Mouse (Mus musculus): Measurements from ENCODE around the gene Gm20715. TPM values are rescaled to one million over a fixed set of nuclear protein-coding genes. Genes with fewer than 3 reads are reported as not detected.
A peak's percentile ranks its signal among the peaks of the same experiment; 100 is the strongest.

Gene Gm20715
- total and polyA plus RNA-seq, 2 experiments = not detected

GRCm38 (mm10) chr7:6430342-6430741, 20.3 kb downstream of the Gm20715 start:
- peaks cover 2% of the 10 kb centered on the region; the same call in 1 of the 2 replicates for H3K27me3 ChIP-seq (ENCODE audit: control insufficient read depth, insufficient read depth, low read length)
- peak; percentile 86 for TF ChIP-seq CTCF (IDR thresholded peaks at IDR 0.05; ENCODE audit: low read depth, low read length)
- TF ChIP-seq POLR2A (IDR thresholded peaks at IDR 0.05; ENCODE audit: extremely low read depth, insufficient read depth, low read length) = no peak
- H3K79me2 ChIP-seq (ENCODE audit: control insufficient read depth, insufficient read depth, low read length) = no peaks in the 10 kb centered on the region
- no peak overlapping the region for H3K4me3 ChIP-seq (ENCODE audit: insufficient read depth, low read depth, low read length)
- H3K4me1 ChIP-seq (ENCODE audit: control insufficient read depth, insufficient read depth, low read length) = no peaks in the 10 kb centered on the region
- no peaks in the 10 kb centered on the region for H3K36me3 ChIP-seq (ENCODE audit: control insufficient read depth, insufficient read depth, low read length)
- WGBS = 29% methylated on average over 2 of the region's 2 CpGs
- no peak overlapping the region for H3K27ac ChIP-seq (replicated peaks; ENCODE audit: insufficient read depth, low read depth, low read length)
- peak; percentile 19 for DNase-seq (ENCODE audit: extremely low read depth, low read depth, low spot score)
- no peak overlapping the region for H3K9ac ChIP-seq (ENCODE audit: low read depth, low read length)

- TF ChIP-seq POLR2A (IDR thresholded peaks at IDR 0.05; ENCODE audit: extremely low read depth, insufficient read depth, low read length) (no peak), CTCF (IDR thresholded peaks at IDR 0.05; ENCODE audit: low read depth, low read length) (no peak)
- no peaks in the 10 kb centered on the region for H3K4me1 ChIP-seq (ENCODE audit: control insufficient read depth, insufficient read depth, low read length)
- no peak within 1 kb of the TSS for H3K27ac ChIP-seq (replicated peaks; ENCODE audit: insufficient read depth, low read depth, low read length)
- H3K4me3 ChIP-seq (ENCODE audit: insufficient read depth, low read depth, low read length) = no peak within 1 kb of the TSS
- no peak within 1 kb of the TSS for H3K9ac ChIP-seq (ENCODE audit: low read depth, low read length)
- no peaks in the 10 kb centered on the region for H3K27me3 ChIP-seq (ENCODE audit: control insufficient read depth, insufficient read depth, low read length)
- no peaks in the 10 kb centered on the region for H3K79me2 ChIP-seq (ENCODE audit: control insufficient read depth, insufficient read depth, low read length)
- no peaks in the 10 kb centered on the region for H3K36me3 ChIP-seq (ENCODE audit: control insufficient read depth, insufficient read depth, low read length)
- WGBS = 62% methylated on average over 3 of the region's 3 CpGs
- no peak for DNase-seq (ENCODE audit: extremely low read depth, low read depth, low spot score)
Observed at GRCm38 (mm10) chr7:6438388-6438787, 28.3 kb downstream of the Gm20715 start, which contains the start of gene Olfr1344. Gene Olfr1344, plus strand, starts transcription at chr7:6438688.

- no peak for DNase-seq (ENCODE audit: extremely low read depth, low read depth, low spot score)
- 68% methylated on average over 2 of the region's 2 CpGs for WGBS
- Histone ChIP-seq H3K79me2 (ENCODE audit: control insufficient read depth, insufficient read depth, low read length) (no peaks in the 10 kb centered on the region), H3K4me3 (ENCODE audit: insufficient read depth, low read depth, low read length) (no peak overlapping the region), H3K27ac (replicated peaks; ENCODE audit: insufficient read depth, low read depth, low read length) (no peak overlapping the region), H3K36me3 (ENCODE audit: control insufficient read depth, insufficient read depth, low read length) (no peaks in the 10 kb centered on the region), H3K27me3 (ENCODE audit: control insufficient read depth, insufficient read depth, low read length) (no peaks in the 10 kb centered on the region), H3K9ac (ENCODE audit: low read depth, low read length) (no peak overlapping the region), H3K4me1 (ENCODE audit: control insufficient read depth, insufficient read depth, low read length) (no peaks in the 10 kb centered on the region)
- TF ChIP-seq POLR2A (IDR thresholded peaks at IDR 0.05; ENCODE audit: extremely low read depth, insufficient read depth, low read length) (no peak), CTCF (IDR thresholded peaks at IDR 0.05; ENCODE audit: low read depth, low read length) (no peak)
Observed at GRCm38 (mm10) chr7:6441173-6441572, 31.1 kb downstream of the Gm20715 start.

GRCm38 (mm10) chr7:6447771-6448170, 37.7 kb downstream of the Gm20715 start:
- TF ChIP-seq POLR2A (IDR thresholded peaks at IDR 0.05; ENCODE audit: extremely low read depth, insufficient read depth, low read length) (no peak), CTCF (IDR thresholded peaks at IDR 0.05; ENCODE audit: low read depth, low read length) (no peak)
- Histone ChIP-seq H3K4me1 (ENCODE audit: control insufficient read depth, insufficient read depth, low read length) (no peaks in the 10 kb centered on the region), H3K9ac (ENCODE audit: low read depth, low read length) (no peak overlapping the region), H3K79me2 (ENCODE audit: control insufficient read depth, insufficient read depth, low read length) (no peaks in the 10 kb centered on the region), H3K4me3 (ENCODE audit: insufficient read depth, low read depth, low read length) (no peak overlapping the region), H3K27ac (replicated peaks; ENCODE audit: insufficient read depth, low read depth, low read length) (no peak overlapping the region), H3K36me3 (ENCODE audit: control insufficient read depth, insufficient read depth, low read length) (no peaks in the 10 kb centered on the region), H3K27me3 (ENCODE audit: control insufficient read depth, insufficient read depth, low read length) (no peaks in the 10 kb centered on the region)
- DNase-seq (ENCODE audit: extremely low read depth, low read depth, low spot score) = no peak
- 81% methylated on average over 5 of the region's 5 CpGs for WGBS

- Histone ChIP-seq H3K4me3 (ENCODE audit: insufficient read depth, low read depth, low read length) (no peak within 1 kb of the TSS), H3K36me3 (ENCODE audit: control insufficient read depth, insufficient read depth, low read length) (no peaks in the 10 kb centered on the region), H3K27me3 (ENCODE audit: control insufficient read depth, insufficient read depth, low read length) (no peaks in the 10 kb centered on the region), H3K27ac (replicated peaks; ENCODE audit: insufficient read depth, low read depth, low read length) (no peak within 1 kb of the TSS), H3K79me2 (ENCODE audit: control insufficient read depth, insufficient read depth, low read length) (no peaks in the 10 kb centered on the region), H3K9ac (ENCODE audit: low read depth, low read length) (no peak within 1 kb of the TSS), H3K4me1 (ENCODE audit: control insufficient read depth, insufficient read depth, low read length) (no peaks in the 10 kb centered on the region)
- TF ChIP-seq CTCF (IDR thresholded peaks at IDR 0.05; ENCODE audit: low read depth, low read length) (no peak), POLR2A (IDR thresholded peaks at IDR 0.05; ENCODE audit: extremely low read depth, insufficient read depth, low read length) (no peak)
- DNase-seq (ENCODE audit: extremely low read depth, low read depth, low spot score) = no peak
Observed at GRCm38 (mm10) chr7:6455868-6456267, 45.8 kb downstream of the Gm20715 start, which contains the start of gene Olfr1336. Gene Olfr1336, plus strand, starts transcription at chr7:6456168.

GRCm38 (mm10) chr7:6456399-6456798, 46.3 kb downstream of the Gm20715 start:
- no peak for DNase-seq (ENCODE audit: extremely low read depth, low read depth, low spot score)
- Histone ChIP-seq H3K27me3 (ENCODE audit: control insufficient read depth, insufficient read depth, low read length) (no peaks in the 10 kb centered on the region), H3K4me3 (ENCODE audit: insufficient read depth, low read depth, low read length) (no peak overlapping the region), H3K79me2 (ENCODE audit: control insufficient read depth, insufficient read depth, low read length) (no peaks in the 10 kb centered on the region), H3K4me1 (ENCODE audit: control insufficient read depth, insufficient read depth, low read length) (no peaks in the 10 kb centered on the region), H3K36me3 (ENCODE audit: control insufficient read depth, insufficient read depth, low read length) (no peaks in the 10 kb centered on the region), H3K27ac (replicated peaks; ENCODE audit: insufficient read depth, low read depth, low read length) (no peak overlapping the region), H3K9ac (ENCODE audit: low read depth, low read length) (no peak overlapping the region)
- WGBS = 43% methylated on average over 3 of the region's 3 CpGs
- TF ChIP-seq CTCF (IDR thresholded peaks at IDR 0.05; ENCODE audit: low read depth, low read length) (no peak), POLR2A (IDR thresholded peaks at IDR 0.05; ENCODE audit: extremely low read depth, insufficient read depth, low read length) (no peak)
